Mouse (Mus musculus): ENCODE results near the gene Fam3b.

DNA sequence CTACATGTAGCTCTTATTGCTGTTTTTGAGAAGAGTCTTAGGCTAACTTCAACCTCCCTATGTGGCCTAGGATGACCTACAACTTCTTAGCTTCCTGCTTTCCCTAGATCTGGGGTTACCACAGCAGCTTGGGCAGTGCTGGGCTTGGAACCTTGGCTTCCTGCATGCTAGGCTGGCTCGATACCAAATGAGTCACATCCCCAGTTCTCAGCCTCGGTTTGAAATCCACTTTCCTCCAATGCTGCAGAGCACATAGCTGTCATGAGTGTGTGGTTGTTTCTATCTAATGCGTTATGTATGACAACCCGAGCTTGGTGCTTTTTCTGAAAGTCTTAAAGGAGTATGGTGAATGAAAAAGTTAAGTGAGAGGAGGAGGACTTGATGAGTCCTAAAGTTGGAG lies 83.3 kb downstream of the Fam3b start:
- no peak for TF ChIP-seq CTCF (IDR thresholded peaks at IDR 0.05; ENCODE audit: low read depth, low read length)
- TF ChIP-seq POLR2A (IDR thresholded peaks at IDR 0.05; ENCODE audit: insufficient read depth, low read length), result no peak
- no peak for TF ChIP-seq EP300 (IDR thresholded peaks at IDR 0.05; ENCODE audit: insufficient read depth, low read depth, low read length)

All from ES-Bruce4 (cell line).